Mouse (Mus musculus): ENCODE results near the gene Adamts2.

GRCm38 (mm10) chr11:50850177-50850735 is 248.4 kb downstream of the Adamts2 start, which contains the start of gene Grm6:
- TF ChIP-seq CTCF (IDR thresholded peaks at IDR 0.05; ENCODE audit: low read depth) (no peak), EP300 (IDR thresholded peaks at IDR 0.05; ENCODE audit: low read depth) (no peak)

Data from liver, postnatal 0 days (tissue).